Mouse (Mus musculus): Measurements from ENCODE around the gene Ndc1. TPM values are rescaled to one million over a fixed set of nuclear protein-coding genes. Genes with fewer than 3 reads are reported as not detected.

Ndc1 gene
- total RNA-seq, 2 experiments from 2014 or later: 10.5 to 12.6 TPM

DNA sequence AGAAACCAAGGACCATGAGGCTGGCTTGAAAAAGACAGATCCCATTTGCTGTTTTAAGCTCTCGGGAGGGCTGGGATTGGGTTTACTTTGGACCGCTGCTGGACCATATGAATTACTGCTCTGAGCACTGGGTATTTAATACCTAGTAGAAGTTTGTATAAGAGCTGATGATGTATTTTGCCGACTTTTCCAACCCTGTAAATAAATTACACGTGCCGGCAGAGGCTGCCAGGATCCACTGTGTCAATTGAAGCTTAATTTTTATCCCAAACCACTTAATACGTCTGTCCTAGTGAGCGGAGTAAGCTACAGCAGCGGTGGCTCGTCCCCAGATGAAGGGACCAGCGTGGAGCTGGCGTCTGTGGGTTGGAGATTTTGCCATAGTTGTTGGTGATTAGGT is 74.7 kb downstream of the Ndc1 start:
- DNase-seq: no peak

- no peak for DNase-seq
Measured at GRCm38 (mm10) chr4:107442891-107443483, 75.4 kb downstream of the Ndc1 start.

DNA sequence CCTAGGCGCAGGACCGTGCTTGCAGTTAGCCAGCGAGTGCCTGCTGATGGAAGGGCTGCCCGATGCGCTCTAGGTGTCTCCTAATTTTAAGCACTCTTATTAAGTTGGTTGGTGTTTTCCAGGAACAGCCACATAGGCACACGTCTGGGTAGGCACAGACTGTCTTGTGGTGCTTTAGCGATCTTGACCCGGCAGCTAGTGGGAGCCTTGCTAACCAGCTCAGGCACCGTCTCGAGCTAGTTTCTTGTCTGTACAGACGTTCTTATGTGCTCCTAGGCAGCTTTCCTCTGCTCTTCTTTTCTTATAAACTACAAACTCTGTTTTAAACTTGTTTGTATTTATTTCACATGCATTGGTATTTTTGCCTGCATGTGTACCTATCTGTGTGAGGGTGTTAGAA is 76.0 kb downstream of the Ndc1 start:
- no peak for DNase-seq

DNA sequence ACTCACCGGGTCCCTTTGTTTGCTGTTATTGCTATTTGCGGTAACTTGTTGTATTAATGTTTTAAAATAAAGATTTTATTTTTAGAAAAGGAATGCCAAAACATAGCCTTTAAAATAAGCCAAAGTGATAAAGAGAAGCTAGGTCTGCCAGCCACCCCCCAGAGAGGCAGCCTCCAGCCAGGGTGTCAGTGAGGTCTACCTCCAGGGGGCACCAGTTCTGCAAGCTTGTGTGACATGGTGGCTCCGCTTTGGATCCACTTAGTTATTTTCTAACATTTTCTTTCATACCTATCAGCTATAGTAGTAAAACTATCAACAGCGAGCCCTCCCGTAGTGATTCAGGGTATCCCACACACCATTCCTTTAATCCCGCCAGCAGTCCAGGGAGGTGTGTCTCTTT is 80.9 kb downstream of the Ndc1 start:
- DNase-seq: peak in 1 of 2 experiments; percentile 19

GRCm38 (mm10) chr4:107449519-107449918 is 81.9 kb downstream of the Ndc1 start:
- DNase-seq: no peak

DNA sequence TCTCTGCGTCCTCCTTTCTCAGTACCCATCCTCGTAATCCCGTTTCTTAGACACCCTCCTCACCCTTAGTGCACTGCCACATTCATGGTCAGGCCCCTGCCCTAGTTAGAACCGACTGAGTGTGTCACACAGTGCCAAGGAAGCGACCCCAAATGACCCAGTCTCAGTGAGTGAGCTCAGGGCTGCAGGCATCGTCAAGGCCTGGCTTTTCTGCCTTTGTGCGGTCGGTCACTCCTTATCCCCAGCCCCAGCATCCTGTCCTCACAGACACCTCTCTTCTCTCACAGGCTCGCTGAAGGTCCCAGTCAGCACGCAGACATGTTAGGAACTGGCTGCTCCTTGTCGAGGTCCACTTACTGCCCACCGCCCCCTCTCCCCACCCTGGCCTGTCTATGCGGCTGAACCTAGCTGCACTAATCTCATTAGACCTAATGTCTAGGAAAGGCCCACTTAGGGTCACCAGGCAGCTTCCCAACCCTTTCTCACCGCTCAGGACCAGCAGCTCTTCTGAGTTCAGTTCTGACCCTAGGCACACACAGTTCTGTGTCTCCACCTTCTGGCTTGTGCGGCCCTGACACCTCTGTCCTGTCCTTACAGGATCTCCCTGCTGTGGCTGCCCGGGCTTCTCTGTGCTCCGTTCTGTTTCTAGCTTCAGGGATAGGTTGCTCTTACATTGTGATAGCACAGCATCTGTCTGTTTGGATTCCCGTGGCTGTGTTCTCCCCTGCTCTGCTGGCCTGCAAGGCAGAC is 84.9 kb downstream of the Ndc1 start:
- DNase-seq: no peak

GRCm38 (mm10) chr4:107453141-107453984 is 85.8 kb downstream of the Ndc1 start:
- DNase-seq: peak; percentile 64 to 87

GRCm38 (mm10) chr4:107457602-107458001 is 90.0 kb downstream of the Ndc1 start:
- no peak for DNase-seq

DNA sequence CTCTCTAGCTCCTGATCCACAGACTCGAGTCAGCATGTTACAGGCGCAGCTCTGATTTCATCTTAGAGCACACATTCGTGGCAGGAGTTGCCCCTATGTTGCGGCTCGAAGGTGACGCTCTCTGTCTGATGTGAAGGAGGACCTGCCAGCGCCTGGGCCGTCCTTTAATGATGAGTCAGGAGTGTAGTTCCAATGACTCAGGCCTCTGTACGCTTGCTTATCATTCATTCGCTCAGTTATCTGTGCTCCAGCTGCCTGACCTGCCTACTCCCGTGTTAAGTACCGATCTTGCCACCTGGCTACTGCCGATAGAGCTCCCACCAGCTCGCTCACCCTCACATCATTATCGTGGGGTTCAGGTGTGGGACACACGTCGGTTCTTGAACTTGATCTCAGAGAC is 91.3 kb downstream of the Ndc1 start:
- DNase-seq: no peak

DNA sequence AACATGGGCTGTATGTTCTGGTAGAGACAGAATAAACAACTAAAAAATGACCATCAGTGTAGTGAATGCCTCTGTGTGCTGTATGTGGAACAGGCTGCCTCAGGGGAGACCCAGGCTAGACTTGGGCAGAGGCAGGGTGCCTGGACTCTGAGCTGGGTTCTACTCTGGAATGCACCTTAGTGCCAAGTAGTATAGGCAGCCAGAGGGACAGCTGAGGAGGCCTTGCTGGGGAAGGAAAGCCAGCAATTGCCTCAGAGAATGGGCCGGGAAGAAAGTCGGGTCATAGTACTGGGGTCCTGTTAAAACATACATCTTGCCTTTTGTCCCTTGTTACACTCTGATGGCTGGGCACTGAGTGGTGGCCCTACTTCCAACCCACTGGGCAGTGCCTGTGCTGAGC is 91.9 kb downstream of the Ndc1 start:
- no peak for DNase-seq

DNA sequence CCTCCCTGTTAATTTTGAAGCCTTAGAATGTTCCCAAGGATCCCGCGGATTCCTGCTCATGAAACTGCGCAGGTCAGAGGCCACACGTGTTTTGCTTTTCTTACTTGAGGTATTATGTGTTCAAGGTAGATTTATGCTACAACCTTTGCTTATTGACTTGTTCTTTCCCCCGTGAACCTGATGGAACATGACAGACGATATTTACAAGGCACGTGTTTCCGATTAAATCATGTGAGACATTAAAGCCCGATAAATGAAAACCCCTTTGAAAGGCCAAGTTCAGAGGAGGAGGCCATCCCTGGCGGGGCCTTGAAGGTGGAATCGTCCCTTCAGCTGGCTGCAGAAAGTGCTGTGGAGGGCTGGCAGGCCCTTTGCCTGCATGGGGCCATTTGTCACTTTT is 92.9 kb downstream of the Ndc1 start:
- no peak for DNase-seq

Small RNA genes lying within 50 kb of the gene (microRNA-seq; reads per million reads assigned to microRNA genes)
- gene Gm24804: 0 reads per million in 2 experiments

Other genes starting within 250 kb of the Ndc1 start
- gene Tmem59, start 189.4 kb upstream of the Ndc1 start, total RNA-seq (2021): 100 to 1,000 TPM; 139 to 147 TPM
- gene Tceanc2, start 188.7 kb upstream of the Ndc1 start, total RNA-seq (2021): 10 to 100 TPM; 13.5 to 15.4 TPM
- gene Ldlrad1, start 158.6 kb upstream of the Ndc1 start, total RNA-seq (2021): under 1 TPM in 1 of 2 experiments, not detected in 1; 0.44 TPM
- 10 to 100 TPM in 1 of 2 experiments, 1 to 10 TPM in 1; 10.0 to 10.2 TPM for gene Lrrc42, start 114.3 kb upstream of the Ndc1 start, total RNA-seq (2021)
- gene Hspb11, start 114.2 kb upstream of the Ndc1 start, total RNA-seq (2021): 10 to 100 TPM in 1 of 2 experiments, 1 to 10 TPM in 1; 9.8 to 13.6 TPM
- gene Dio1, start 60.6 kb upstream of the Ndc1 start, total RNA-seq (2021): not detected
- gene Yipf1, start 53.4 kb upstream of the Ndc1 start, total RNA-seq (2021): 10 to 100 TPM; 17.3 to 18.6 TPM
- under 1 TPM; 0.15 to 0.25 TPM for gene Glis1, start 66.8 kb downstream of the Ndc1 start, total RNA-seq (2021)

All from heart, adult 18-20 months (tissue).